Mouse (Mus musculus) liver, embryonic 16.5 days (tissue): ENCODE results near the gene Acsl1. TPM values are rescaled to one million over a fixed set of nuclear protein-coding genes. Genes with fewer than 3 reads are reported as not detected.

Experiments
- ATAC-seq: fragments of 200-750 bp; cut with Nextera tagmentation; 2 replicates; pipeline ENCODE4 v1.8.0; 2017; ENCODE audit warnings: low read depth, mild to moderate bottlenecking, moderate number of reproducible peaks, moderate library complexity
- H3K27ac ChIP-seq: fragments of 300-500 bp; sonication (generic); 2 replicates; pipeline ENCODE4 v1.5.1; 2014; ENCODE audit warnings: mild to moderate bottlenecking, low read length
- H3K27me3 ChIP-seq: fragments of 300-500 bp; sonication (generic); 2 replicates; pipeline ENCODE4 v1.6.1; 2014; ENCODE audit warnings: low read depth, low read length, mixed read lengths; ENCODE audit not compliant: control insufficient read depth, insufficient read depth
- H3K36me3 ChIP-seq: fragments of 300-500 bp; sonication (generic); 2 replicates; pipeline ENCODE4 v1.6.1; 2014; ENCODE audit warnings: mild to moderate bottlenecking; ENCODE audit not compliant: control insufficient read depth, insufficient read depth
- H3K4me1 ChIP-seq: fragments of 300-500 bp; sonication (generic); 2 replicates; pipeline ENCODE4 v1.6.1; 2014; ENCODE audit warnings: low read depth, low read length, mixed read lengths; ENCODE audit not compliant: control insufficient read depth
- H3K4me2 ChIP-seq: fragments of 300-500 bp; sonication (generic); 2 replicates; pipeline ENCODE4 v1.6.1; 2014; ENCODE audit warnings: low read depth, low read length, mixed read lengths
- H3K4me3 ChIP-seq: fragments of 300-500 bp; sonication (generic); 2 replicates; pipeline ENCODE4 v1.5.1; 2014; ENCODE audit warnings: low read depth, mild to moderate bottlenecking, low read length
- H3K9ac ChIP-seq: fragments of 300-500 bp; sonication (generic); 2 replicates; pipeline ENCODE4 v1.6.1; 2014; ENCODE audit warnings: low read depth, low read length
- H3K9me3 ChIP-seq: fragments of 300-500 bp; sonication (generic); replicated peaks from 2 replicates; pipeline ENCODE4 v1.6.1; 2016; ENCODE audit warnings: low read length; ENCODE audit not compliant: control insufficient read depth
- WGBS: fragments of 180-500 bp; shearing (Covaris S2); extraction: QIAGEN DNeasy Blood & Tissue Kit; methylation state at CpG from one replicate; pipeline ENCODE4 v1.1.7; 2014; ENCODE audit not compliant: insufficient replicate concordance; 5-methylcytosine and 5-hydroxymethylcytosine counted together
- polyA plus RNA-seq: library from polyadenylated mRNA; unstranded; fragments of >200 nt; fragmentation: Nextera tagmentation; extraction: Ambion mirVana; gene quantifications from 2 replicates; pipeline ENCODE4 v1.2.1, GENCODE M21; 2015

Gene Acsl1
- polyA plus RNA-seq, 1 experiment from 2014 or later: 168 TPM

GRCm38 (mm10) chr8:46479794-46480532 lies 9.1 kb downstream of the Acsl1 start:
- peaks cover 66% of the 10 kb centered on the region for H3K4me1 ChIP-seq
- 52% methylated on average over 7 of the region's 7 CpGs for WGBS
- no peak for ATAC-seq
- H3K4me3 ChIP-seq: no peak overlapping the region
- H3K9ac ChIP-seq: peak overlapping the region; percentile 37
- H3K4me2 ChIP-seq: peak overlapping the region; percentile 25
- H3K9me3 ChIP-seq: no peaks in the 10 kb centered on the region
- H3K27me3 ChIP-seq: no peaks in the 10 kb centered on the region
- no peaks in the 10 kb centered on the region; the same call in 1 of the 2 replicates for H3K36me3 ChIP-seq
- H3K27ac ChIP-seq: peak overlapping the region; percentile 77

GRCm38 (mm10) chr8:46480533-46480900 lies 9.7 kb downstream of the Acsl1 start:
- Histone ChIP-seq H3K9me3 (no peaks in the 10 kb centered on the region), H3K9ac (peak overlapping the region; percentile 37; the same call in 1 of the 2 replicates), H3K36me3 (no peaks in the 10 kb centered on the region; the same call in 1 of the 2 replicates), H3K4me1 (peaks cover 65% of the 10 kb centered on the region), H3K27me3 (no peaks in the 10 kb centered on the region), H3K27ac (peak overlapping the region; percentile 77), H3K4me3 (no peak overlapping the region), H3K4me2 (peak overlapping the region; percentile 25; the same call in 1 of the 2 replicates)
- no peak for ATAC-seq
- WGBS: 45% methylated on average over 6 of the region's 6 CpGs

GRCm38 (mm10) chr8:46482771-46483170 lies 11.9 kb downstream of the Acsl1 start:
- Histone ChIP-seq H3K4me1 (peaks cover 46% of the 10 kb centered on the region), H3K9me3 (no peaks in the 10 kb centered on the region), H3K9ac (no peak overlapping the region), H3K4me3 (no peak overlapping the region), H3K27me3 (no peaks in the 10 kb centered on the region), H3K4me2 (no peak overlapping the region), H3K27ac (peak overlapping the region; percentile 34), H3K36me3 (no peaks in the 10 kb centered on the region; the same call in 1 of the 2 replicates)
- no peak for ATAC-seq
- 67% methylated on average over 4 of the region's 4 CpGs for WGBS

GRCm38 (mm10) chr8:46483247-46483646 lies 12.4 kb downstream of the Acsl1 start:
- H3K9ac ChIP-seq: no peak overlapping the region
- no peaks in the 10 kb centered on the region; the same call in 1 of the 2 replicates for H3K36me3 ChIP-seq
- ATAC-seq: no peak
- H3K27ac ChIP-seq: peak overlapping the region; percentile 47
- 61% methylated on average over 4 of the region's 4 CpGs for WGBS
- H3K4me3 ChIP-seq: no peak overlapping the region
- no peaks in the 10 kb centered on the region for H3K9me3 ChIP-seq
- peaks cover 44% of the 10 kb centered on the region for H3K4me1 ChIP-seq
- no peak overlapping the region for H3K4me2 ChIP-seq
- H3K27me3 ChIP-seq: no peaks in the 10 kb centered on the region

- H3K36me3 ChIP-seq: no peaks in the 10 kb centered on the region; the same call in 1 of the 2 replicates
- H3K9me3 ChIP-seq: no peaks in the 10 kb centered on the region
- H3K4me3 ChIP-seq: no peak overlapping the region
- no peak; the same call in 1 of the 2 replicates for ATAC-seq
- H3K9ac ChIP-seq: no peak overlapping the region
- H3K27me3 ChIP-seq: no peaks in the 10 kb centered on the region
- H3K4me2 ChIP-seq: no peak overlapping the region
- WGBS: 54% methylated on average over 4 of the region's 4 CpGs
- peaks cover 44% of the 10 kb centered on the region for H3K4me1 ChIP-seq
- H3K27ac ChIP-seq: peak overlapping the region; percentile 65
Measured at GRCm38 (mm10) chr8:46484077-46484476, 13.2 kb downstream of the Acsl1 start.

- no peak overlapping the region for H3K4me2 ChIP-seq
- ATAC-seq: peak; percentile 78
- no peaks in the 10 kb centered on the region for H3K27me3 ChIP-seq
- peak overlapping the region; percentile 65 for H3K27ac ChIP-seq
- 51% methylated on average over 8 of the region's 8 CpGs for WGBS
- H3K4me3 ChIP-seq: no peak overlapping the region
- no peak overlapping the region for H3K9ac ChIP-seq
- no peaks in the 10 kb centered on the region; the same call in 1 of the 2 replicates for H3K36me3 ChIP-seq
- no peaks in the 10 kb centered on the region for H3K9me3 ChIP-seq
- H3K4me1 ChIP-seq: peaks cover 39% of the 10 kb centered on the region
Measured at GRCm38 (mm10) chr8:46484931-46485463, 14.2 kb downstream of the Acsl1 start.

- Histone ChIP-seq H3K27me3 (no peaks in the 10 kb centered on the region), H3K4me2 (no peak overlapping the region), H3K36me3 (peaks cover 3% of the 10 kb centered on the region), H3K4me1 (peaks cover 54% of the 10 kb centered on the region), H3K27ac (no peak overlapping the region), H3K4me3 (no peak overlapping the region), H3K9ac (no peak overlapping the region), H3K9me3 (no peaks in the 10 kb centered on the region)
- no peak for ATAC-seq
- 67% methylated on average over 7 of the region's 7 CpGs for WGBS
Measured at GRCm38 (mm10) chr8:46488085-46488561, 17.3 kb downstream of the Acsl1 start.

- WGBS: 77% methylated on average over 1 of the region's 1 CpGs
- Histone ChIP-seq H3K9ac (no peak overlapping the region), H3K4me3 (no peak overlapping the region), H3K36me3 (peaks cover 5% of the 10 kb centered on the region), H3K27me3 (no peaks in the 10 kb centered on the region), H3K4me1 (peaks cover 46% of the 10 kb centered on the region), H3K27ac (0 out of 2 replicates have a peak overlapping the region, but pooled peaks have one; percentile 30), H3K4me2 (no peak overlapping the region), H3K9me3 (no peaks in the 10 kb centered on the region)
- ATAC-seq: no peak
Measured at GRCm38 (mm10) chr8:46489196-46489595, 18.4 kb downstream of the Acsl1 start.

- Histone ChIP-seq H3K27ac (peak overlapping the region; percentile 9), H3K4me1 (peaks cover 36% of the 10 kb centered on the region), H3K4me3 (no peak overlapping the region), H3K4me2 (no peak overlapping the region; the same call in 1 of the 2 replicates), H3K36me3 (peaks cover 5% of the 10 kb centered on the region), H3K9ac (no peak overlapping the region), H3K9me3 (no peaks in the 10 kb centered on the region), H3K27me3 (no peaks in the 10 kb centered on the region)
- ATAC-seq: no peak
- WGBS: 85% methylated on average over 8 of the region's 8 CpGs
Measured at GRCm38 (mm10) chr8:46490250-46490649, 19.4 kb downstream of the Acsl1 start.
